Mouse (Mus musculus) C2C12 (cell line): ENCODE measurements at regions not wholly inside any gene's neighbourhood (a gene's known extent, or its start where the extent isn't known, plus 50 kb on each side); places are given as distances from the start of the nearest gene placed in this dataset.

Experiments
- CTCF ChIP-seq: IDR thresholded peaks from one replicate; pipeline ENCODE4 v1.5.1; 2011; ENCODE audit not compliant: control insufficient read depth, insufficient read depth, insufficient read length
- MYOD1 ChIP-seq: IDR thresholded peaks from one replicate; pipeline ENCODE4 v1.6.1; 2011; ENCODE audit warnings: low read depth; ENCODE audit not compliant: control insufficient read depth, insufficient read length

- TF ChIP-seq CTCF (no peak), MYOD1 (no peak)
These were observed 83.0 kb downstream of the Spry2 start for GRCm38 (mm10) chr14:105813661-105814060.
